Mouse (Mus musculus): ENCODE data around the gene Lce1g. TPM values are rescaled to one million over a fixed set of nuclear protein-coding genes. Genes with fewer than 3 reads are reported as not detected.

Gene Lce1g
- polyA plus RNA-seq (2012; rRNA removed) = not detected in 2 replicates

- Histone ChIP-seq H3K4me3 (ENCODE audit: control insufficient read depth, low read depth, low read length) (no peak within 1 kb of the TSS), H3K4me1 (ENCODE audit: control insufficient read depth, insufficient read depth, low read length) (no peaks in the 10 kb centered on the region), H3K36me3 (ENCODE audit: control insufficient read depth, insufficient read depth, low read length) (no peaks in the 10 kb centered on the region), H3K27me3 (ENCODE audit: control insufficient read depth, insufficient read depth, low read length) (no peaks in the 10 kb centered on the region), H3K27ac (ENCODE audit: control insufficient read depth, insufficient read depth, low read depth, low read length) (no peak within 1 kb of the TSS)
- TF ChIP-seq CTCF (IDR thresholded peaks at IDR 0.05; ENCODE audit: control insufficient read depth, insufficient read depth, insufficient replicate concordance, low read depth, low read length) (no peak), POLR2A (IDR thresholded peaks at IDR 0.05; ENCODE audit: control insufficient read depth, low read depth, low read length) (no peak)
These were observed at the start of gene Lce1g for GRCm38 (mm10) chr3:92752238-92752637. Lce1g (minus strand) TSS chr3:92752338.

GRCm38 (mm10) chr3:92790414-92790813, 38.3 kb upstream of the Lce1g start, which contains the start of gene Lce1j:
Lce1j (minus strand) TSS chr3:92790514.
- H3K36me3 ChIP-seq (ENCODE audit: control insufficient read depth, insufficient read depth, low read length) = no peaks in the 10 kb centered on the region
- H3K4me3 ChIP-seq (ENCODE audit: control insufficient read depth, low read depth, low read length) = no peak within 1 kb of the TSS
- H3K4me1 ChIP-seq (ENCODE audit: control insufficient read depth, insufficient read depth, low read length) = no peaks in the 10 kb centered on the region
- H3K27me3 ChIP-seq (ENCODE audit: control insufficient read depth, insufficient read depth, low read length) = no peaks in the 10 kb centered on the region
- TF ChIP-seq CTCF (IDR thresholded peaks at IDR 0.05; ENCODE audit: control insufficient read depth, insufficient read depth, insufficient replicate concordance, low read depth, low read length) (no peak), POLR2A (IDR thresholded peaks at IDR 0.05; ENCODE audit: control insufficient read depth, low read depth, low read length) (no peak)
- H3K27ac ChIP-seq (ENCODE audit: control insufficient read depth, insufficient read depth, low read depth, low read length) = no peak within 1 kb of the TSS

DNA sequence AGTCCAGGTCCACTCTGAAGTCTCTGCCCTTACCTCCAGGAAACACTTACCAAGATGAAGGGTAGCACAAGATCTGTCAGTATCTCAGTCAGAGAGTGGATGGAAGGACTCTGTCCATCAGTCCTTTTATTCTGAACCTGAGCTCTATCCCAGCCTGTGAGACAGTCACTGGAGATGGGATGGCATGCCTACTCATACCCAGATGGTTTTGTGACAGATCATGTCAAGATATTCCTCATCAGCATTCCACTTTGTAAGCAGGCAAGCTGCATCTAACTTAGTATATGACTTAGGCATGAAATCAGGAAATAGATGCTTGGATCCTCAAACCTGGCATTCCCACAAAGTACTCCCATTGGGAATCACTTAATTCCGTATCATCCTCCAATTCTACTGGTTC, 26.7 kb upstream of the Lce1g start, which contains the start of gene Lce1i:
Lce1i (minus strand) TSS at position 101 of the 400 bp plus-strand sequence.
- Histone ChIP-seq H3K27me3 (ENCODE audit: control insufficient read depth, insufficient read depth, low read length) (no peaks in the 10 kb centered on the region), H3K4me1 (ENCODE audit: control insufficient read depth, insufficient read depth, low read length) (no peaks in the 10 kb centered on the region), H3K4me3 (ENCODE audit: control insufficient read depth, low read depth, low read length) (no peak within 1 kb of the TSS), H3K27ac (ENCODE audit: control insufficient read depth, insufficient read depth, low read depth, low read length) (no peak within 1 kb of the TSS), H3K36me3 (ENCODE audit: control insufficient read depth, insufficient read depth, low read length) (no peaks in the 10 kb centered on the region)
- no peak for TF ChIP-seq CTCF (IDR thresholded peaks at IDR 0.05; ENCODE audit: control insufficient read depth, insufficient read depth, insufficient replicate concordance, low read depth, low read length)
- no peak for TF ChIP-seq POLR2A (IDR thresholded peaks at IDR 0.05; ENCODE audit: control insufficient read depth, low read depth, low read length)

DNA sequence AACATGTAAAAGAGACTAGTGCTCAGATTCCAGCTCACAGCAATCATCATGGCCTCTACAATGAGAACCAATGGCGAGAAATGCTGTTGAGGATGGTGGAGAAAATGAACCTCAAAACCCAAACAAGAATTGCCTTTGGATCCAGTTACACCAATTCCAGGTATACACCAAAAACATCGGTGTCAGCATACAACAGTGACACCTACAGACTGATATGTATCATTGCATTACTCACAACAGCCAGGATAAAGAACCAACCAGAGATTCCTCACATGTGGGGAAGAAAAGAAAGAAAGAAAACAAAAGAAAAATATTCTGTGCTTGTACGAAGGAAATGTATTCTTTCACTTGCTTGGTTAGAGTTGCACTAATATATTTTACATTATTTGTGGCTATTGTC, 19.4 kb upstream of the Lce1g start:
- no peak overlapping the region for H3K4me3 ChIP-seq (ENCODE audit: control insufficient read depth, low read depth, low read length)
- TF ChIP-seq CTCF (IDR thresholded peaks at IDR 0.05; ENCODE audit: control insufficient read depth, insufficient read depth, insufficient replicate concordance, low read depth, low read length) (no peak), POLR2A (IDR thresholded peaks at IDR 0.05; ENCODE audit: control insufficient read depth, low read depth, low read length) (no peak)
- no peak overlapping the region for H3K27ac ChIP-seq (ENCODE audit: control insufficient read depth, insufficient read depth, low read depth, low read length)
- H3K36me3 ChIP-seq (ENCODE audit: control insufficient read depth, insufficient read depth, low read length) = no peaks in the 10 kb centered on the region
- no peaks in the 10 kb centered on the region for H3K27me3 ChIP-seq (ENCODE audit: control insufficient read depth, insufficient read depth, low read length)
- no peaks in the 10 kb centered on the region for H3K4me1 ChIP-seq (ENCODE audit: control insufficient read depth, insufficient read depth, low read length)

GRCm38 (mm10) chr3:92764965-92765364, 12.8 kb upstream of the Lce1g start, which contains the start of gene Lce1h:
Lce1h (minus strand) TSS chr3:92765065.
- TF ChIP-seq CTCF (IDR thresholded peaks at IDR 0.05; ENCODE audit: control insufficient read depth, insufficient read depth, insufficient replicate concordance, low read depth, low read length) (no peak), POLR2A (IDR thresholded peaks at IDR 0.05; ENCODE audit: control insufficient read depth, low read depth, low read length) (no peak)
- no peaks in the 10 kb centered on the region for H3K36me3 ChIP-seq (ENCODE audit: control insufficient read depth, insufficient read depth, low read length)
- H3K27ac ChIP-seq (ENCODE audit: control insufficient read depth, insufficient read depth, low read depth, low read length) = no peak within 1 kb of the TSS
- no peaks in the 10 kb centered on the region for H3K27me3 ChIP-seq (ENCODE audit: control insufficient read depth, insufficient read depth, low read length)
- H3K4me3 ChIP-seq (ENCODE audit: control insufficient read depth, low read depth, low read length) = no peak within 1 kb of the TSS
- no peaks in the 10 kb centered on the region for H3K4me1 ChIP-seq (ENCODE audit: control insufficient read depth, insufficient read depth, low read length)

- Histone ChIP-seq H3K4me1 (ENCODE audit: control insufficient read depth, insufficient read depth, low read length) (no peaks in the 10 kb centered on the region), H3K4me3 (ENCODE audit: control insufficient read depth, low read depth, low read length) (no peak overlapping the region), H3K36me3 (ENCODE audit: control insufficient read depth, insufficient read depth, low read length) (no peaks in the 10 kb centered on the region), H3K27ac (ENCODE audit: control insufficient read depth, insufficient read depth, low read depth, low read length) (no peak overlapping the region), H3K27me3 (ENCODE audit: control insufficient read depth, insufficient read depth, low read length) (no peaks in the 10 kb centered on the region)
- TF ChIP-seq CTCF (IDR thresholded peaks at IDR 0.05; ENCODE audit: control insufficient read depth, insufficient read depth, insufficient replicate concordance, low read depth, low read length) = no peak
- TF ChIP-seq POLR2A (IDR thresholded peaks at IDR 0.05; ENCODE audit: control insufficient read depth, low read depth, low read length) = no peak
These were observed 1.1 kb upstream of the Lce1g start for GRCm38 (mm10) chr3:92753197-92753596.

- Histone ChIP-seq H3K36me3 (ENCODE audit: control insufficient read depth, insufficient read depth, low read length) (no peaks in the 10 kb centered on the region), H3K4me1 (ENCODE audit: control insufficient read depth, insufficient read depth, low read length) (no peaks in the 10 kb centered on the region), H3K27ac (ENCODE audit: control insufficient read depth, insufficient read depth, low read depth, low read length) (no peak within 1 kb of the TSS), H3K4me3 (ENCODE audit: control insufficient read depth, low read depth, low read length) (no peak within 1 kb of the TSS), H3K27me3 (ENCODE audit: control insufficient read depth, insufficient read depth, low read length) (no peaks in the 10 kb centered on the region)
- TF ChIP-seq CTCF (IDR thresholded peaks at IDR 0.05; ENCODE audit: control insufficient read depth, insufficient read depth, insufficient replicate concordance, low read depth, low read length) (no peak), POLR2A (IDR thresholded peaks at IDR 0.05; ENCODE audit: control insufficient read depth, low read depth, low read length) (no peak)
These were observed 13.1 kb downstream of the Lce1g start, which contains the start of gene Gm38119 for GRCm38 (mm10) chr3:92738996-92739395. Gm38119 (minus strand) TSS chr3:92739096.

Measured in testis, adult 2 months (tissue).